Mouse (Mus musculus): ENCODE data around the gene Vgll3. TPM values are rescaled to one million over a fixed set of nuclear protein-coding genes. Genes with fewer than 3 reads are reported as not detected.
A peak's percentile ranks its signal among the peaks of the same experiment; 100 is the strongest.

The Vgll3 gene
- 3.4 and 4.6 TPM in 2 replicates for polyA plus RNA-seq (2012; rRNA removed)

DNA sequence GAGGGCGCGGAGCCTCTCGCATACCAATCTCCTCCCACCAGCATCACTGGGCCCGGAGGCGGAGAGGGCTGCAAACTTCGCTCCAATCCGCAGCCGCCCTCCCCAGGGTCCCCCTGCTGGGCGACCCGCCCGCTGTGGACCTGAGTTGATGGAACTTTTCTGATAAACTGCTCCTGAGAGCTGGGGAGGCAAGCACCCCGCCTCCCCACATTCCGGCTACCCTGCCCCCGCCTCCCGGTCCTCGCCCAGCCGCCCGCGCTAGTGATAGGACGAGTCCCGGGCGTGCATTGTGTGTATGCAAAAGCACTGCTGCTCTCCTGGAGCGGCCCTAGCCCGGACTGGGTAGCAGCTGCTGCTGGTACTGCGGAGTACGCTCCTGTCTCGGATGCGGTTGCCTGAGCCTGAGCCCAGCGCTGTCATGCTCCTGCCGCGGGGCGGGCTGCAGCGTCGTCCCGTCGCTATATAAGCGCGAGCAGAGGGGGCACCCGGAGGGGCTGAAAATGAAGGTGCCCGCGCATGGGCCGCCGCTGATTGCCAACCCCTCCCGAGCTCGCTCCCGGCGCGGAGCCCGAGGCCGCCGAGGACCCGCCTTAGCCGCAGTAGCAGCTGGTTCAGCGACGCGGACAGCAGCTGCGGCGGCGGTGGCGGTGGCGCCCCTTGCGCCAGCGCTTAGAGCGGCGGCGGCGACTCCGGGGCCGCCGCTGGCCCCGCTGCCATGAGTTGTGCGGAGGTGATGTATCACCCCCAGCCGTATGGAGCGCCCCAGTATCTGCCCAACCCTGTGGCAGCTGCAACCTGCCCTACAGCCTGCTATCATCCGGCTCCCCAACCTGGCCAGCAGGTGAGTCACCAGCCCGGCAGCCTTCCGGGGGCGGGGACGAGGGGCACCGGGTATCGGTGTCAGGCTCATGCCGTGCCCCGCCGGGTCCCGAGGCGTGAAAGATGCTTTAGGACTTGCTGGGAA is at the start of gene Vgll3:
Vgll3 (plus strand) TSS at position 340 of the 964 bp plus-strand sequence.
- H3K4me3 ChIP-seq (ENCODE audit: extremely low read depth, insufficient read depth, insufficient read length), result peak within 1 kb of the TSS; percentile 40
- H3K36me3 ChIP-seq (ENCODE audit: control insufficient read depth, insufficient read depth, low read length), result no peaks in the 10 kb centered on the region
- no peak for TF ChIP-seq POLR2A (IDR thresholded peaks at IDR 0.05; ENCODE audit: low read depth, low read length)
- no peak for TF ChIP-seq CTCF (IDR thresholded peaks at IDR 0.05; ENCODE audit: extremely low read depth, insufficient read depth, insufficient read length, insufficient replicate concordance)
- no peaks in the 10 kb centered on the region; the same call in 1 of the 2 replicates for H3K4me1 ChIP-seq (ENCODE audit: control insufficient read depth, insufficient read depth, insufficient read length)
- 4% methylated on average over 86 of the region's 86 CpGs for WGBS
- peaks cover 7% of the 10 kb centered on the region for H3K27me3 ChIP-seq (ENCODE audit: control insufficient read depth, insufficient read depth, low read length)
- DNase-seq (ENCODE audit: low read depth in 1 of 2, low spot score in 2 of 2), result peak in 1 of 2 experiments; percentile 4
- H3K27ac ChIP-seq (ENCODE audit: insufficient read depth, low read length), result peak within 1 kb of the TSS; percentile 51

DNA sequence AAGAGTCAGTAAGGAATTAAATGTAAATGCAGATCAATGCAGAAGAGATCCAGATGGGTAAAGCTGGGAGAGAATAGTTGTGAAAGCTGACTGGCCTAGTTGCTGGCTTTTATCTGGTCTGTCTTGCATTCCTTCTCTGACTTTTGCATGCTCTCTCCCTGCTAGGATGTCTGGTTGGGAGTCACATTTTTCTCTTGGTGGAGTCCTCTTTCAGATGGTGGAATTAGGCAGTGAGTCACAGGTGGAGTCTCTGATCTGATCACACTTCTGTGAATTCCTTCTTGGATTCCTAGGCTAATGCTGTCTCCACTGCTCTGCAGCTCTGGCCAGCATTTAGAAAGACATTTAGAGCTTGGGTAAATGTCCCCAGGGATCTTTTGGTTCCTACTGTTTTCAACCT is 49.1 kb upstream of the Vgll3 start:
- Histone ChIP-seq H3K4me1 (ENCODE audit: control insufficient read depth, insufficient read depth, insufficient read length) (no peaks in the 10 kb centered on the region), H3K27me3 (ENCODE audit: control insufficient read depth, insufficient read depth, low read length) (no peaks in the 10 kb centered on the region), H3K36me3 (ENCODE audit: control insufficient read depth, insufficient read depth, low read length) (no peaks in the 10 kb centered on the region), H3K27ac (ENCODE audit: insufficient read depth, low read length) (no peak overlapping the region), H3K4me3 (ENCODE audit: extremely low read depth, insufficient read depth, insufficient read length) (no peak overlapping the region)
- no peak for TF ChIP-seq POLR2A (IDR thresholded peaks at IDR 0.05; ENCODE audit: low read depth, low read length)
- no peak for TF ChIP-seq CTCF (IDR thresholded peaks at IDR 0.05; ENCODE audit: extremely low read depth, insufficient read depth, insufficient read length, insufficient replicate concordance)
- DNase-seq (ENCODE audit: low read depth in 1 of 2, low spot score in 2 of 2), result no peak

DNA sequence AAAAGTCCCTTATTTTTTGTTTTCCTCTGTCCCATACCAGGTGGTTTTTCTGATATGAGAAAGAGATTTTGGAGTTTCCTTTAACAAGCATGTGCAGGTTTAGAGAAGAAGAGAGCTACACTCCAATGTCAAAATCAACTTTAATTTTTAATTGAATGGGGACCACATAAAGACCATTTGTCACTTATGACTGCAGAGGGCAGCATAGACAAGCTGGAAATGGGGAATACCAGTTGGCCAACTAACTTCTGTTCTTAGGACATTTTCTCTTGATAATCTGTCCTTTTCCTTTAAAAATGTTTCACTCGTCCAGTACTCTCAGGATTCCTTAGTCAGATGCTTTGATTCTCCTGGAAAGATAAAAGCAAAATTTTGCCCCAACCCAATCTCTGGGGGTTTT is 29.1 kb upstream of the Vgll3 start:
- H3K36me3 ChIP-seq (ENCODE audit: control insufficient read depth, insufficient read depth, low read length), result no peaks in the 10 kb centered on the region
- H3K4me3 ChIP-seq (ENCODE audit: extremely low read depth, insufficient read depth, insufficient read length), result no peak overlapping the region
- no peaks in the 10 kb centered on the region for H3K27me3 ChIP-seq (ENCODE audit: control insufficient read depth, insufficient read depth, low read length)
- no peak for TF ChIP-seq CTCF (IDR thresholded peaks at IDR 0.05; ENCODE audit: extremely low read depth, insufficient read depth, insufficient read length, insufficient replicate concordance)
- DNase-seq (ENCODE audit: low read depth in 1 of 2, low spot score in 2 of 2), result no peak
- no peak overlapping the region for H3K27ac ChIP-seq (ENCODE audit: insufficient read depth, low read length)
- H3K4me1 ChIP-seq (ENCODE audit: control insufficient read depth, insufficient read depth, insufficient read length), result no peaks in the 10 kb centered on the region
- 68% methylated on average over 1 of the region's 1 CpGs for WGBS

DNA sequence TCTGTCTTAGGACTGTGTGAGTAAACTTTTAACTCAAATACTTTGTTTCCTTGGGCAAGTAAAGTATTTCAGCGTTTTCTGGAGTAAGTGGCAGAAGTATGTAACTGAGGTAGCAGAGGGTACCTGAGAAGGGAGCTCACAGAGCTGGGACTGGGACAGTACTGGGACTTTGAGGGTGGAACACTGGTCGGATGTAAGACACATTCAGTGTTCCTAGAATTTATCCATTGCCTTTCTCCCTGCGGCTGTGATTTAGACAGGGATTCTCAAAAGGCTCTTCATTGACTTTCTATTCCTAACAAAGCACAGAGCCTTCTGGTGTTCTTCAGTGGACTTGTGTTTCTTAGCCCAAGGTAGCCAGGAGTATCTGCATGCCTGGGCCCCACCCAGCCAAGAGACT is 1.0 kb downstream of the Vgll3 start:
- peaks cover 7% of the 10 kb centered on the region for H3K27me3 ChIP-seq (ENCODE audit: control insufficient read depth, insufficient read depth, low read length)
- 35% methylated on average over 3 of the region's 3 CpGs for WGBS
- no peaks in the 10 kb centered on the region; the same call in 1 of the 2 replicates for H3K4me1 ChIP-seq (ENCODE audit: control insufficient read depth, insufficient read depth, insufficient read length)
- TF ChIP-seq POLR2A (IDR thresholded peaks at IDR 0.05; ENCODE audit: low read depth, low read length) (no peak), CTCF (IDR thresholded peaks at IDR 0.05; ENCODE audit: extremely low read depth, insufficient read depth, insufficient read length, insufficient replicate concordance) (no peak)
- H3K27ac ChIP-seq (ENCODE audit: insufficient read depth, low read length), result peak overlapping the region; percentile 21; the same call in 1 of the 2 replicates
- no peaks in the 10 kb centered on the region for H3K36me3 ChIP-seq (ENCODE audit: control insufficient read depth, insufficient read depth, low read length)
- DNase-seq (ENCODE audit: low read depth in 1 of 2, low spot score in 2 of 2), result no peak
- H3K4me3 ChIP-seq (ENCODE audit: extremely low read depth, insufficient read depth, insufficient read length), result peak overlapping the region; percentile 38; the same call in 1 of the 2 replicates

DNA sequence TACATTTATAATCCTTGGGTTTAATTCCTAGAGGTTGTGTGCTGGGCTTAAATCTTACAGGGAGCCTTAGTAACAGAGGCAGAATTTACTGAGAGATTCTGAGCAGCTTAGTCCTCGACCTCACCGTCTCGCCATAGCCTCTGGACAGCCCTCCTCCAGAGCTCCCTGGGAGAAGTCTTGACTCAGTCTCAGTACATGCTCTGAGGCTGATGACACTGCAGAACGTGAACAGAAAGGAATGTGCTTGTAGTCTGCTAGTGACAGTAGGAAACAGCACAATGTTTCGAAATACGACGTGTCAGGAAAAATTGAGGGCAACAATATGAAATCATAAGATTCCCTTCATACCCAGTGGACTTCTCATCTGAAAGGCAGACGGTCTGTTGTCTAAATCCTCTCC is 3.7 kb downstream of the Vgll3 start:
- Histone ChIP-seq H3K4me3 (ENCODE audit: extremely low read depth, insufficient read depth, insufficient read length) (no peak overlapping the region), H3K36me3 (ENCODE audit: control insufficient read depth, insufficient read depth, low read length) (no peaks in the 10 kb centered on the region), H3K27me3 (ENCODE audit: control insufficient read depth, insufficient read depth, low read length) (peaks cover 7% of the 10 kb centered on the region), H3K27ac (ENCODE audit: insufficient read depth, low read length) (no peak overlapping the region), H3K4me1 (ENCODE audit: control insufficient read depth, insufficient read depth, insufficient read length) (no peaks in the 10 kb centered on the region; the same call in 1 of the 2 replicates)
- TF ChIP-seq POLR2A (IDR thresholded peaks at IDR 0.05; ENCODE audit: low read depth, low read length) (no peak), CTCF (IDR thresholded peaks at IDR 0.05; ENCODE audit: extremely low read depth, insufficient read depth, insufficient read length, insufficient replicate concordance) (no peak)
- no peak for DNase-seq (ENCODE audit: low read depth in 1 of 2, low spot score in 2 of 2)
- 74% methylated on average over 8 of the region's 8 CpGs for WGBS

DNA sequence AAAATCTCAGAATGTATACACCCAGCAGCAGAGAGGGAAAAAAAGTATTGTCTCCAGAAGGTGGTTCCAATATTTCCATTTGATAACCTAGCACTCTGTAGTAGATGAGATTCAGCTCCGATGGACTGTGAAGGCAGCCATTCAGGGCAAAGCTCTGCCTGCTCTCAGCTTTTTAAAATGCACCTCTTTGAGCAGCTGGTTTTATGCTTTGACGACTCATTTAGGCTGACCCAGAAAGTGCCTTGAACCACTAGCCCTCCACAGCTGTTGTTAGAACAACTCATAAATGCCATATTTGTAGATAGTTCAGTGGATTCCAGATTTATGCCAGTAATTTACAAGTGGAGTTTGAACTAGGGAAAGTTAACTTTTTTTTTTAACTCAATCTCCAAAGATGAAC is 5.7 kb downstream of the Vgll3 start:
- no peaks in the 10 kb centered on the region for H3K4me1 ChIP-seq (ENCODE audit: control insufficient read depth, insufficient read depth, insufficient read length)
- no peak for TF ChIP-seq POLR2A (IDR thresholded peaks at IDR 0.05; ENCODE audit: low read depth, low read length)
- no peak for TF ChIP-seq CTCF (IDR thresholded peaks at IDR 0.05; ENCODE audit: extremely low read depth, insufficient read depth, insufficient read length, insufficient replicate concordance)
- no peaks in the 10 kb centered on the region for H3K27me3 ChIP-seq (ENCODE audit: control insufficient read depth, insufficient read depth, low read length)
- H3K4me3 ChIP-seq (ENCODE audit: extremely low read depth, insufficient read depth, insufficient read length), result no peak overlapping the region
- no peaks in the 10 kb centered on the region for H3K36me3 ChIP-seq (ENCODE audit: control insufficient read depth, insufficient read depth, low read length)
- H3K27ac ChIP-seq (ENCODE audit: insufficient read depth, low read length), result no peak overlapping the region
- DNase-seq (ENCODE audit: low read depth in 1 of 2, low spot score in 2 of 2), result no peak
- WGBS, result 64% methylated on average over 2 of the region's 2 CpGs

DNA sequence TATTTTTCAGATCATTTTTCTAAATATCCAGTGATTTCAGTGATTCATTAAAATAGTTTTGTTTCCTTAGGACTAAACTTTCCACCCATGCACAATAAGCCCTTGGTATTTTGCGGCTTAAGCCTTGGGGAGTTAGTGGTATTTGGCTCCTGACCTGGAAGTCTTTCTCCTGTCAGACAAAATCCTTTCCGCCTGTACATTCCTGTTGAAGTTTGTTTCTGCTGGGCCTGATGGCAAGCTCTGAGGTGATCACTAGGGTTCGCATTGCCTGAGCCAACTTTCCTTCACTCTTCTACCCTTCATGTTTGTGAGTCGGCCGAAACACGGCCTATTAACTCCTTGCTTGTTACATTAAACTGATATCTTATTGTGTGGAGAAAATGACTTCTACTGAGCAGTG is 8.7 kb downstream of the Vgll3 start:
- Histone ChIP-seq H3K4me3 (ENCODE audit: extremely low read depth, insufficient read depth, insufficient read length) (no peak overlapping the region), H3K27me3 (ENCODE audit: control insufficient read depth, insufficient read depth, low read length) (no peaks in the 10 kb centered on the region), H3K4me1 (ENCODE audit: control insufficient read depth, insufficient read depth, insufficient read length) (no peaks in the 10 kb centered on the region), H3K27ac (ENCODE audit: insufficient read depth, low read length) (no peak overlapping the region), H3K36me3 (ENCODE audit: control insufficient read depth, insufficient read depth, low read length) (no peaks in the 10 kb centered on the region)
- DNase-seq (ENCODE audit: low read depth in 1 of 2, low spot score in 2 of 2), result no peak
- TF ChIP-seq POLR2A (IDR thresholded peaks at IDR 0.05; ENCODE audit: low read depth, low read length), result no peak
- TF ChIP-seq CTCF (IDR thresholded peaks at IDR 0.05; ENCODE audit: extremely low read depth, insufficient read depth, insufficient read length, insufficient replicate concordance), result no peak
- WGBS, result 91% methylated on average over 6 of the region's 6 CpGs
